Mouse (Mus musculus) liver, embryonic 13.5 days (tissue): ENCODE data around the gene Zkscan17. TPM values are rescaled to one million over a fixed set of nuclear protein-coding genes. Genes with fewer than 3 reads are reported as not detected.
A peak's percentile ranks its signal among the peaks of the same experiment; 100 is the strongest.

Source experiments
- ATAC-seq: fragments of 200-750 bp; cut with Nextera tagmentation; 2 replicates; pipeline ENCODE4 v1.8.0; 2017; ENCODE audit warnings: low read depth, mild to moderate bottlenecking, moderate number of reproducible peaks, moderate library complexity
- DNase-seq: peaks from one replicate; pipeline ENCODE4 v3.0.0; 2022
- H3K27ac ChIP-seq: fragments of 300-500 bp; sonication (generic); 2 replicates; pipeline ENCODE4 v1.5.1; 2015; ENCODE audit warnings: moderate library complexity, mild to moderate bottlenecking, inconsistent platforms
- H3K27me3 ChIP-seq: fragments of 300-500 bp; sonication (generic); 2 replicates; pipeline ENCODE4 v1.6.1; 2015; ENCODE audit warnings: mild to moderate bottlenecking, inconsistent platforms
- H3K36me3 ChIP-seq: fragments of 300-500 bp; sonication (generic); 2 replicates; pipeline ENCODE4 v1.6.1; 2015; ENCODE audit warnings: mild to moderate bottlenecking, inconsistent platforms
- H3K4me1 ChIP-seq: fragments of 300-500 bp; sonication (generic); replicated peaks from 2 replicates; pipeline ENCODE4 v1.6.1; 2015; ENCODE audit warnings: inconsistent platforms
- H3K4me2 ChIP-seq: fragments of 300-500 bp; sonication (generic); 2 replicates; pipeline ENCODE4 v1.6.1; 2015; ENCODE audit warnings: inconsistent platforms, mild to moderate bottlenecking, moderate library complexity
- H3K4me3 ChIP-seq: fragments of 300-500 bp; sonication (generic); replicated peaks from 2 replicates; pipeline ENCODE4 v1.5.1; 2015; ENCODE audit warnings: mild to moderate bottlenecking, inconsistent platforms
- H3K9ac ChIP-seq: fragments of 300-500 bp; sonication (generic); 2 replicates; pipeline ENCODE4 v1.6.1; 2015; ENCODE audit warnings: mild to moderate bottlenecking, inconsistent platforms
- H3K9me3 ChIP-seq: fragments of 300-500 bp; sonication (generic); replicated peaks from 2 replicates; pipeline ENCODE4 v1.6.1; 2016; ENCODE audit warnings: inconsistent platforms
- WGBS: fragments of 180-500 bp; shearing (Covaris S2); methylation state at CpG from one replicate; pipeline ENCODE4 v1.1.7; 2015; ENCODE audit not compliant: insufficient replicate concordance; 5-methylcytosine and 5-hydroxymethylcytosine counted together
- polyA plus RNA-seq: library from polyadenylated mRNA; unstranded; fragments of >200 nt; fragmentation: Nextera tagmentation; extraction: Ambion mirVana; gene quantifications from 2 replicates; pipeline ENCODE4 v1.2.1, GENCODE M21; 2015

Gene Zkscan17
- polyA plus RNA-seq, 1 experiment from 2014 or later: 4.6 TPM

- H3K4me1 ChIP-seq: no peaks in the 10 kb centered on the region
- H3K27ac ChIP-seq: no peak overlapping the region
- WGBS: 53% methylated on average over 6 of the region's 6 CpGs
- no peaks in the 10 kb centered on the region; the same call in 1 of the 2 replicates for H3K9me3 ChIP-seq
- DNase-seq: no peak
- peaks cover 87% of the 10 kb centered on the region for H3K36me3 ChIP-seq
- ATAC-seq: no peak
- H3K9ac ChIP-seq: no peak overlapping the region
- no peaks in the 10 kb centered on the region for H3K27me3 ChIP-seq
- no peak overlapping the region for H3K4me2 ChIP-seq
- no peak overlapping the region for H3K4me3 ChIP-seq
These were observed 29.8 kb downstream of the Zkscan17 start for GRCm38 (mm10) chr11:59496672-59497310.

- Histone ChIP-seq H3K4me3 (no peak overlapping the region), H3K9me3 (no peaks in the 10 kb centered on the region), H3K4me2 (no peak overlapping the region), H3K9ac (no peak overlapping the region), H3K27ac (no peak overlapping the region), H3K36me3 (peaks cover 42% of the 10 kb centered on the region), H3K4me1 (no peaks in the 10 kb centered on the region), H3K27me3 (no peaks in the 10 kb centered on the region)
- DNase-seq: no peak
- WGBS: 73% methylated on average over 8 of the region's 8 CpGs
- ATAC-seq: no peak
These were observed 40.3 kb downstream of the Zkscan17 start for GRCm38 (mm10) chr11:59486222-59486621.

- H3K9ac ChIP-seq: no peak overlapping the region
- no peak overlapping the region for H3K4me2 ChIP-seq
- WGBS: 59% methylated on average over 2 of the region's 2 CpGs
- peaks cover 36% of the 10 kb centered on the region for H3K36me3 ChIP-seq
- no peaks in the 10 kb centered on the region for H3K27me3 ChIP-seq
- H3K4me1 ChIP-seq: no peaks in the 10 kb centered on the region
- H3K27ac ChIP-seq: no peak overlapping the region
- ATAC-seq: no peak
- no peak overlapping the region for H3K4me3 ChIP-seq
- DNase-seq: no peak
- H3K9me3 ChIP-seq: no peaks in the 10 kb centered on the region
These were observed 40.9 kb downstream of the Zkscan17 start for GRCm38 (mm10) chr11:59485641-59486040.

- no peak for DNase-seq
These were observed 43.3 kb downstream of the Zkscan17 start for GRCm38 (mm10) chr11:59483212-59483611.

GRCm38 (mm10) chr11:59477240-59477639 lies 49.3 kb downstream of the Zkscan17 start:
- H3K9me3 ChIP-seq: no peaks in the 10 kb centered on the region
- H3K27me3 ChIP-seq: peaks cover 18% of the 10 kb centered on the region; the same call in 1 of the 2 replicates
- no peak for ATAC-seq
- no peak overlapping the region for H3K4me3 ChIP-seq
- H3K4me2 ChIP-seq: no peak overlapping the region
- peaks cover 3% of the 10 kb centered on the region; the same call in 1 of the 2 replicates for H3K4me1 ChIP-seq
- WGBS: 57% methylated on average over 6 of the region's 6 CpGs
- no peak overlapping the region for H3K27ac ChIP-seq
- no peak overlapping the region for H3K9ac ChIP-seq
- no peak for DNase-seq
- H3K36me3 ChIP-seq: no peaks in the 10 kb centered on the region

More at GRCm38 (mm10) chr11:59483212-59483611, 43.3 kb downstream of the Zkscan17 start:
- Histone ChIP-seq H3K4me3 (no peak overlapping the region), H3K9me3 (no peaks in the 10 kb centered on the region), H3K27ac (no peak overlapping the region), H3K36me3 (peaks cover 23% of the 10 kb centered on the region), H3K4me1 (no peaks in the 10 kb centered on the region), H3K9ac (no peak overlapping the region), H3K27me3 (no peaks in the 10 kb centered on the region), H3K4me2 (no peak overlapping the region)
- 5% methylated on average over 2 of the region's 2 CpGs for WGBS
- ATAC-seq: no peak

- peak; percentile 76 for ATAC-seq
- peak; percentile 72 for DNase-seq
- Histone ChIP-seq H3K27me3 (peaks cover 18% of the 10 kb centered on the region; the same call in 1 of the 2 replicates), H3K36me3 (no peaks in the 10 kb centered on the region), H3K27ac (peak within 1 kb of the TSS; percentile 47; the same call in 1 of the 2 replicates), H3K4me3 (peak within 1 kb of the TSS; percentile 70), H3K4me2 (peak within 1 kb of the TSS; percentile 94), H3K4me1 (peaks cover 12% of the 10 kb centered on the region), H3K9ac (peak within 1 kb of the TSS; percentile 81), H3K9me3 (no peaks in the 10 kb centered on the region)
- under 1% methylated on average over 19 of the region's 19 CpGs for WGBS
These were observed 54.2 kb downstream of the Zkscan17 start, which contains the start of gene Zfp867 for GRCm38 (mm10) chr11:59472326-59472677. Gene Zfp867 (minus strand): TSS chr11:59472474.

- H3K4me1 ChIP-seq: peaks cover 12% of the 10 kb centered on the region
- DNase-seq: peak; percentile 9
- peaks cover 18% of the 10 kb centered on the region; the same call in 1 of the 2 replicates for H3K27me3 ChIP-seq
- H3K9me3 ChIP-seq: no peaks in the 10 kb centered on the region
- H3K4me3 ChIP-seq: peak overlapping the region; percentile 70
- H3K4me2 ChIP-seq: peak overlapping the region; percentile 94
- H3K27ac ChIP-seq: peak overlapping the region; percentile 47; the same call in 1 of the 2 replicates
- peak; percentile 64 for ATAC-seq
- no peaks in the 10 kb centered on the region for H3K36me3 ChIP-seq
- peak overlapping the region; percentile 81 for H3K9ac ChIP-seq
- WGBS: 8% methylated on average over 37 of the region's 37 CpGs
These were observed 54.9 kb downstream of the Zkscan17 start for GRCm38 (mm10) chr11:59471413-59472325.

GRCm38 (mm10) chr11:59460459-59460858 lies 66.1 kb downstream of the Zkscan17 start:
- Histone ChIP-seq H3K4me2 (no peak overlapping the region), H3K27me3 (no peaks in the 10 kb centered on the region), H3K9me3 (peaks cover 10% of the 10 kb centered on the region), H3K4me3 (no peak overlapping the region), H3K4me1 (no peaks in the 10 kb centered on the region), H3K9ac (no peak overlapping the region), H3K27ac (no peak overlapping the region), H3K36me3 (peaks cover 49% of the 10 kb centered on the region)
- DNase-seq (no peak), ATAC-seq (no peak)
- 87% methylated on average over 2 of the region's 2 CpGs for WGBS

- Histone ChIP-seq H3K36me3 (peaks cover 56% of the 10 kb centered on the region), H3K4me3 (no peak overlapping the region), H3K4me2 (no peak overlapping the region), H3K9me3 (peaks cover 10% of the 10 kb centered on the region), H3K27me3 (no peaks in the 10 kb centered on the region), H3K9ac (no peak overlapping the region), H3K27ac (no peak overlapping the region), H3K4me1 (no peaks in the 10 kb centered on the region)
- WGBS: 56% methylated on average over 5 of the region's 5 CpGs
- DNase-seq: no peak
- ATAC-seq: no peak
These were observed 67.6 kb downstream of the Zkscan17 start for GRCm38 (mm10) chr11:59458973-59459372.

GRCm38 (mm10) chr11:59456891-59457290 lies 69.7 kb downstream of the Zkscan17 start:
- Histone ChIP-seq H3K9ac (no peak overlapping the region), H3K36me3 (peaks cover 52% of the 10 kb centered on the region), H3K4me3 (no peak overlapping the region), H3K4me2 (no peak overlapping the region), H3K27ac (no peak overlapping the region), H3K4me1 (peaks cover 1% of the 10 kb centered on the region; the same call in 1 of the 2 replicates), H3K9me3 (no peaks in the 10 kb centered on the region), H3K27me3 (no peaks in the 10 kb centered on the region)
- 88% methylated on average over 2 of the region's 2 CpGs for WGBS
- DNase-seq (no peak), ATAC-seq (no peak)

- Histone ChIP-seq H3K27me3 (no peaks in the 10 kb centered on the region), H3K27ac (no peak overlapping the region), H3K4me1 (peaks cover 7% of the 10 kb centered on the region), H3K36me3 (peaks cover 55% of the 10 kb centered on the region), H3K9ac (no peak overlapping the region), H3K9me3 (no peaks in the 10 kb centered on the region), H3K4me3 (no peak overlapping the region), H3K4me2 (no peak overlapping the region)
- no peak for ATAC-seq
- DNase-seq: no peak
- WGBS: 76% methylated on average over 2 of the region's 2 CpGs
These were observed 70.2 kb downstream of the Zkscan17 start for GRCm38 (mm10) chr11:59456346-59456745.
